Mouse (Mus musculus) liver, embryonic 14.5 days (tissue): ENCODE data around the gene Synj2.

Experiments used
- CTCF ChIP-seq: IDR thresholded peaks from 2 replicates; pipeline ENCODE4 v1.5.1; 2016; ENCODE audit warnings: antibody characterized with exemption, low read depth, control low read depth
- EP300 ChIP-seq: IDR thresholded peaks from 2 replicates; pipeline ENCODE4 v1.6.1; 2016; ENCODE audit warnings: antibody characterized with exemption, low read depth

GRCm38 (mm10) chr17:5896607-5897006, 44.5 kb upstream of the Synj2 start:
- TF ChIP-seq CTCF (no peak), EP300 (no peak)
